Mouse (Mus musculus): ENCODE results near the gene Sstr4.

DNA sequence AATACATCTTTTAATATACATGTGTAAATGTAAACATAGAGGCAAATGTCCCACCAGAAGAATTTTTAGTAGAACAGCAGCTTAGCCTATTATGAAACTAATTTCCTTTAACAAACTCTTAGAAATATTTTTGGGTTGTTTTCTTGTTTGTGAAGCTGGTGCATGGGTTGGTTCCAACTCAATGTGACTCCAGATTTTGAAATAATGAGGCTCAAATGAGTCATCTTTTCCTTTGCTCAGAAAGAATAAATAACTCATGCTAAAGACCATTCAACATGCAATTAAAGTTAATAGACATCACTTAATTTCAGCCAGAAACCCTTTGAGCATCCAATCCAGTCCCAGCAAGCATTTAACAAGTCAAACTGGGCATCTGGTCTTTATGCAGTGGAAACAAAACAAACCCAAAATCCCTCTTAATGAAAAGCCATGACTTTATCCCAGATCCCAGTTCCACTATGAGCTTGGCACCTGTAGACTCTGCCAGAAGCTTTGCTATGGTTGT, 33.9 kb downstream of the Sstr4 start:
- TF ChIP-seq GATA1 (IDR thresholded peaks at IDR 0.05; ENCODE audit: borderline replicate concordance, low read length) (no peak), FLI1 (IDR thresholded peaks at IDR 0.05; ENCODE audit: low read length) (no peak)

Measured in megakaryocyte, embryonic 14.5 days (primary cell).